11 mouse cellular contexts compared by ENCODE assay signal in the genomic region with DNA sequence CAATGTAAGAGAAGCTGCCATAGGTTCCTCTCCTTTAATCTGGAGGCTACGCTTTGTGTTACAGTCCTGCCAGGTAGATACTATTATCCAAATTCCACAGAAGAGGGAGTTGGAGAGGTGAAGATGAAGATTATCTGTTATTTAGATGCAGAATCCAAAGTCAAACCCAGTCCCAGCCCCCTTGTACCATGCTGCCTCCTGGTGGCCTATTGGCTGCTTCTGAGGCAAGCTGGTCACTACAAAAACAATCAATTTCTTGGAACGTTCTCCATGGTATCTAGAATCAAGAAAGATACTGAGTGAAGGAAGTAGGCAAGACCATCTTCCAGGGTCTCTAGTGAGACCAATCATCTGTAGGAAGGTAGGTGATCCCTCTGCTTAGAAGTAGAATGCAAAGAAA. TPM values are rescaled to one million over a fixed set of nuclear protein-coding genes. Genes with fewer than 3 reads are reported as not detected.
DNase-seq lines count a peak whose midpoint lies in the region; ATAC-seq and TF ChIP-seq lines count a peak whose summit lies in the region.
"Had no signal": no experiment of that assay in that cellular context is flagged by ENCODE, and none has a peak within 500 bp of the region (broad histone marks: within the 10 kb centered on the region; RNA-seq: fewer than 3 reads in every experiment).

No protein-coding gene starts in this region.

- no peaks in the 10 kb centered on the region for H3K9me3 ChIP-seq in liver, embryonic 14.5 days (ENCODE audit: control insufficient read depth, low read length)
- no peaks in the 10 kb centered on the region for H3K9me3 ChIP-seq in forebrain, embryonic 12.5 days
- H3K9me3 ChIP-seq: hindbrain, embryonic 13.5 days had no signal

- no peak overlapping the region for H3K9ac ChIP-seq in liver, embryonic 14.5 days (replicated peaks)
- H3K9ac ChIP-seq in forebrain, embryonic 12.5 days: no peak overlapping the region
- H3K9ac ChIP-seq: hindbrain, embryonic 13.5 days had no signal

- no peak overlapping the region for H3K4me3 ChIP-seq in gastrocnemius, adult 2 months
- no peak overlapping the region for H3K4me3 ChIP-seq in liver, embryonic 14.5 days (ENCODE audit: insufficient read depth in 1 of 2, low read depth in 2 of 2, low read length in 2 of 2)
- no peak overlapping the region for H3K4me3 ChIP-seq in forebrain, embryonic 12.5 days (replicated peaks)
- H3K4me3 ChIP-seq: erythroblast, embryonic 14.5 days; hindbrain, embryonic 13.5 days had no signal

- no peak for TF ChIP-seq EP300 in liver, embryonic 14.5 days (IDR thresholded peaks at IDR 0.05; ENCODE audit: low read depth)

- no peak overlapping the region for H3K27ac ChIP-seq in gastrocnemius, adult 2 months
- no peak overlapping the region for H3K27ac ChIP-seq in liver, embryonic 14.5 days
- H3K27ac ChIP-seq in forebrain, embryonic 12.5 days: no peak overlapping the region
- H3K27ac ChIP-seq: hindbrain, embryonic 13.5 days had no signal

- intact Hi-C loops in gastrocnemius, adult 2 months (cut with DNase I): no loop called here
- intact Hi-C loops in gastrocnemius, postnatal 36 days (cut with DNase I): no loop called here

- H3K36me3 ChIP-seq in liver, embryonic 14.5 days (replicated peaks; ENCODE audit: control insufficient read depth, insufficient read depth, low read depth): no peaks in the 10 kb centered on the region
- H3K36me3 ChIP-seq in forebrain, embryonic 12.5 days (replicated peaks): no peaks in the 10 kb centered on the region
- H3K36me3 ChIP-seq: hindbrain, embryonic 13.5 days had no signal

- H3K4me1 ChIP-seq in liver, embryonic 14.5 days (replicated peaks; ENCODE audit: control insufficient read depth in 2 of 2, insufficient read depth in 2 of 2, low read length in 1 of 2): no peaks in the 10 kb centered on the region
- no peaks in the 10 kb centered on the region for H3K4me1 ChIP-seq in forebrain, embryonic 12.5 days
- H3K4me1 ChIP-seq: hindbrain, embryonic 13.5 days had no signal

- H3K4me2 ChIP-seq in liver, embryonic 14.5 days (ENCODE audit: low read depth): no peak overlapping the region
- H3K4me2 ChIP-seq in forebrain, embryonic 12.5 days: no peak overlapping the region
- H3K4me2 ChIP-seq: hindbrain, embryonic 13.5 days had no signal

- ATAC-seq in liver, embryonic 14.5 days (ENCODE audit: insufficient read depth): no peak
- ATAC-seq in forebrain, embryonic 12.5 days (ENCODE audit: low FRiP score): no peak

- H3K27me3 ChIP-seq in liver, embryonic 14.5 days (ENCODE audit: control insufficient read depth, insufficient read depth, low read length): no peaks in the 10 kb centered on the region; the same call in 1 of the 2 replicates
- H3K27me3 ChIP-seq in forebrain, embryonic 12.5 days: no peaks in the 10 kb centered on the region
- H3K27me3 ChIP-seq: hindbrain, embryonic 13.5 days had no signal

- WGBS in liver, embryonic 14.5 days (ENCODE audit: insufficient replicate concordance): 43% methylated on average over 2 of the region's 2 CpGs
- WGBS in forebrain, embryonic 12.5 days: 82% methylated on average over 2 of the region's 2 CpGs

- no peak for DNase-seq in gastrocnemius, adult 2 months
- no peak for DNase-seq in gastrocnemius, postnatal 36 days
- peak; percentile 15 for DNase-seq in urinary bladder, postnatal 25 days (ENCODE audit: low spot score)
- no peak for DNase-seq in urinary bladder, adult 2 months (ENCODE audit: low spot score)
- DNase-seq in liver, embryonic 14.5 days (ENCODE audit: low read depth in 3 of 3, low spot score in 3 of 3): peak; percentile 12 to 26 (median 14)
- DNase-seq in cerebellum, adult 11-12 months: no peak
- no peak for DNase-seq in right cerebral cortex, adult 18-20 months
- DNase-seq: right cerebral cortex, postnatal 4 days had no signal

- peak; percentile 45 for TF ChIP-seq CTCF in gastrocnemius, adult 2 months (IDR thresholded peaks at IDR 0.05)
- TF ChIP-seq CTCF in liver, embryonic 14.5 days (IDR thresholded peaks at IDR 0.05; ENCODE audit: low read depth): peak; percentile 75

RNA-seq across cellular contexts. Expression of gene Reep1, which starts 34.2 kb away (rescaled TPM):
- total RNA-seq in gastrocnemius, adult 2 months (2021): 10 to 100 TPM; 52.8 to 59.4 TPM
- total RNA-seq in gastrocnemius, postnatal 36 days (2021): 10 to 100 TPM; 70.7 to 77.8 TPM
- 10.2 TPM in 2 replicates for polyA plus RNA-seq in urinary bladder, adult 2 months (2012; rRNA removed)
- polyA plus RNA-seq in liver, embryonic 14.5 days (2012; rRNA removed): 1.9 TPM in 2 replicates
- polyA plus RNA-seq in liver, embryonic 14.5 days (2014; fragmentation: Nextera tagmentation; extraction: Ambion mirVana): 2.6 and 3.0 TPM in 2 replicates
- polyA plus RNA-seq in forebrain, embryonic 12.5 days (2016; fragmentation: Nextera tagmentation; extraction: Ambion mirVana): 73.5 and 82.7 TPM in 2 replicates
- polyA plus RNA-seq: erythroblast, embryonic 14.5 days had no signal

RNA-seq across cellular contexts. Expression of gene Kdm3a, which starts 40.4 kb away (rescaled TPM):
- 10 to 100 TPM; 11.8 to 12.1 TPM for total RNA-seq in gastrocnemius, adult 2 months (2021)
- total RNA-seq in gastrocnemius, postnatal 36 days (2021): 10 to 100 TPM; 11.3 to 13.7 TPM
- 38.7 and 40.6 TPM in 2 replicates for polyA plus RNA-seq in urinary bladder, adult 2 months (2012; rRNA removed)
- polyA plus RNA-seq in liver, embryonic 14.5 days (2012; rRNA removed): 8.8 and 11.8 TPM in 2 replicates
- 8.6 and 8.9 TPM in 2 replicates for polyA plus RNA-seq in liver, embryonic 14.5 days (2014; fragmentation: Nextera tagmentation; extraction: Ambion mirVana)
- polyA plus RNA-seq in forebrain, embryonic 12.5 days (2016; fragmentation: Nextera tagmentation; extraction: Ambion mirVana): 102 TPM in 2 replicates

Comparison
In these comparisons a context has a peak if more than half of its experiments do, and no peak if none do; other contexts are left out.
1. DNase-seq: peak in urinary bladder, postnatal 25 days (single experiment) and liver, embryonic 14.5 days (3 of 3); none in gastrocnemius, adult 2 months (single experiment), gastrocnemius, postnatal 36 days (0 of 2), urinary bladder, adult 2 months (single experiment), cerebellum, adult 11-12 months (single experiment) and right cerebral cortex, adult 18-20 months (single experiment).